Comparison of ENCODE assay signal across 23 mouse cellular contexts in the genomic region with DNA sequence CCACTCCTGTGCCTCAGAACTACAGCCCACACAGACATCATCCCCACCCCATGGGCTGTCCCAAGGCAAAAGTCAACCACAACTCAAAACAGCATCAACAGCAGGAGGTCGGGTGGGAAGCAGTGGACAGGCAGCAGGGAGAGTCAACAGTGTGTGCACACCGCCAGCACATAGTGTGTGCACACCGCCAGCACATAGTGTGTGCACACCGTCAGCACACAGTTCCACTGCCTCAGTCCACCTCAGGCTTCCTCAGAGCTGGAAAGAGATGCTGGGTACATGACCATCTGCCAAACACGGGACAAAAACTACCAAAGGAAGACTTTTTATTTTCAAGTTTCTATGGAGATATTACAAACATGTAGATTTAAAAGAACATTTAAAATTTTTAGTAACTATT.
"Had no signal": no experiment of that assay in that cellular context is flagged by ENCODE, and none has a peak within 500 bp of the region (broad histone marks: within the 10 kb centered on the region; RNA-seq: fewer than 3 reads in every experiment).

No protein-coding gene starts in this region.

- DNase-seq: gastrocnemius, postnatal 14 days; gastrocnemius, postnatal 36 days; heart, adult 11 months; heart, adult 2 months; heart, postnatal 10 days; heart, postnatal 4 days; kidney, adult 18-20 months; kidney, adult 8-10 months; kidney, postnatal 10 days; kidney, postnatal 25 days; kidney, postnatal 4 days; liver had no signal

- ATAC-seq: inflammation-experienced regulatory T-cells, adult 6 months; intestine, postnatal 0 days had no signal

- H3K27me3 ChIP-seq: heart, embryonic 12.5 days; hindbrain, embryonic 13.5 days; hindbrain, embryonic 15.5 days; intestine, embryonic 15.5 days; limb, embryonic 12.5 days had no signal

- H3K27ac ChIP-seq: heart, adult 2 months; hindbrain, embryonic 13.5 days; hindbrain, embryonic 15.5 days; intestine, embryonic 15.5 days; left cerebral cortex, adult 2 months; limb, embryonic 10.5 days; limb, embryonic 12.5 days had no signal

- H3K4me3 ChIP-seq: heart, adult 2 months; heart, embryonic 12.5 days; hindbrain, embryonic 13.5 days; hindbrain, embryonic 15.5 days; intestine, embryonic 15.5 days; layer of hippocampus, adult 2 months; left cerebral cortex, adult 2 months; limb, embryonic 10.5 days; limb, embryonic 12.5 days had no signal

- H3K4me2 ChIP-seq: heart, embryonic 12.5 days; hindbrain, embryonic 13.5 days; hindbrain, embryonic 15.5 days; intestine, embryonic 15.5 days; limb, embryonic 12.5 days; liver, embryonic 11.5 days had no signal

- H3K4me1 ChIP-seq: heart, embryonic 12.5 days; hindbrain, embryonic 13.5 days; hindbrain, embryonic 15.5 days; intestine, embryonic 15.5 days; limb, embryonic 10.5 days; limb, embryonic 12.5 days had no signal

- H3K9me3 ChIP-seq: heart, embryonic 12.5 days; hindbrain, embryonic 13.5 days; hindbrain, embryonic 15.5 days; intestine, embryonic 15.5 days; limb, embryonic 10.5 days; limb, embryonic 12.5 days had no signal

- H3K9ac ChIP-seq: heart, embryonic 12.5 days; hindbrain, embryonic 13.5 days; hindbrain, embryonic 15.5 days; intestine, embryonic 15.5 days; limb, embryonic 12.5 days had no signal
